Mouse (Mus musculus): ENCODE results near the gene N4bp2l1.

DNA sequence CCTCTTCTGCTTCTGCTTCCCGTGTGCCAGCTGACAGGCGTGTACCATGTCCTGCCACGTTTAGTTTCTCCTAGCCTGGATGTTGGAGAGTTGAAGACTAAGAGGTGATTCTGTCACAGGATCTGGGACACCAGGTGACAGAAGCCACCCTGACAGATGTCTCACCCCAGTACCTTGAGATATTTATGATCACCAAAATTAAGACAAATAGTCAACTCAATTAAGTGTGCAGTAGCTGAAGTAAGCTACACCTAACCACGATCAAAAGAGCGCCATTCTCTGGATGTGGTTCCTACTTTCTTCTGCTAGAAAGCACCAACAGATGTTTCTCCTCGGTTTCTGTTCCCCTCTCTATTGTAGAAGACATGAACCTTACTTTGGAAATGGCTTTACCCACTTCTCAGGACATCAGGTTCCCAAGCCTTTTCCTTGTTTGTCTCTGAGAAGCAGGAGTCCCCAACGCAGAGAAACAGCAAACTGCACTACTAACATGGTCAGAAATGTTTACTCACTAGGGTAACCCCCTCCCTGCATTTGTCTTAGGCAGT, 23.7 kb upstream of the N4bp2l1 start:
- TF ChIP-seq CTCF (IDR thresholded peaks at IDR 0.05; ENCODE audit: control insufficient read depth, insufficient read depth, low read length): no peak
- no peak for TF ChIP-seq POLR2A (IDR thresholded peaks at IDR 0.05; ENCODE audit: borderline replicate concordance, control insufficient read depth, low read depth, low read length)

Measured in bone marrow, adult 2 months (tissue).